Mouse (Mus musculus) liver, embryonic 13.5 days (tissue): ENCODE measurements around the gene Spib. TPM values are rescaled to one million over a fixed set of nuclear protein-coding genes. Genes with fewer than 3 reads are reported as not detected.

Experiments
- ATAC-seq: fragments of 200-750 bp; cut with Nextera tagmentation; 2 replicates; pipeline ENCODE4 v1.8.0; 2017; ENCODE audit warnings: low read depth, mild to moderate bottlenecking, moderate number of reproducible peaks, moderate library complexity
- DNase-seq: peaks from one replicate; pipeline ENCODE4 v3.0.0; 2022
- H3K27ac ChIP-seq: fragments of 300-500 bp; sonication (generic); 2 replicates; pipeline ENCODE4 v1.5.1; 2015; ENCODE audit warnings: moderate library complexity, mild to moderate bottlenecking, inconsistent platforms
- H3K27me3 ChIP-seq: fragments of 300-500 bp; sonication (generic); 2 replicates; pipeline ENCODE4 v1.6.1; 2015; ENCODE audit warnings: mild to moderate bottlenecking, inconsistent platforms
- H3K36me3 ChIP-seq: fragments of 300-500 bp; sonication (generic); 2 replicates; pipeline ENCODE4 v1.6.1; 2015; ENCODE audit warnings: mild to moderate bottlenecking, inconsistent platforms
- H3K4me1 ChIP-seq: fragments of 300-500 bp; sonication (generic); replicated peaks from 2 replicates; pipeline ENCODE4 v1.6.1; 2015; ENCODE audit warnings: inconsistent platforms
- H3K4me2 ChIP-seq: fragments of 300-500 bp; sonication (generic); 2 replicates; pipeline ENCODE4 v1.6.1; 2015; ENCODE audit warnings: inconsistent platforms, mild to moderate bottlenecking, moderate library complexity
- H3K4me3 ChIP-seq: fragments of 300-500 bp; sonication (generic); replicated peaks from 2 replicates; pipeline ENCODE4 v1.5.1; 2015; ENCODE audit warnings: mild to moderate bottlenecking, inconsistent platforms
- H3K9ac ChIP-seq: fragments of 300-500 bp; sonication (generic); 2 replicates; pipeline ENCODE4 v1.6.1; 2015; ENCODE audit warnings: mild to moderate bottlenecking, inconsistent platforms
- H3K9me3 ChIP-seq: fragments of 300-500 bp; sonication (generic); replicated peaks from 2 replicates; pipeline ENCODE4 v1.6.1; 2016; ENCODE audit warnings: inconsistent platforms
- WGBS: fragments of 180-500 bp; shearing (Covaris S2); methylation state at CpG from one replicate; pipeline ENCODE4 v1.1.7; 2015; ENCODE audit not compliant: insufficient replicate concordance; 5-methylcytosine and 5-hydroxymethylcytosine counted together
- polyA plus RNA-seq: library from polyadenylated mRNA; unstranded; fragments of >200 nt; fragmentation: Nextera tagmentation; extraction: Ambion mirVana; gene quantifications from 2 replicates; pipeline ENCODE4 v1.2.1, GENCODE M21; 2015

Spib gene
- 0.08 and 0.14 TPM in 2 replicates for polyA plus RNA-seq

DNA sequence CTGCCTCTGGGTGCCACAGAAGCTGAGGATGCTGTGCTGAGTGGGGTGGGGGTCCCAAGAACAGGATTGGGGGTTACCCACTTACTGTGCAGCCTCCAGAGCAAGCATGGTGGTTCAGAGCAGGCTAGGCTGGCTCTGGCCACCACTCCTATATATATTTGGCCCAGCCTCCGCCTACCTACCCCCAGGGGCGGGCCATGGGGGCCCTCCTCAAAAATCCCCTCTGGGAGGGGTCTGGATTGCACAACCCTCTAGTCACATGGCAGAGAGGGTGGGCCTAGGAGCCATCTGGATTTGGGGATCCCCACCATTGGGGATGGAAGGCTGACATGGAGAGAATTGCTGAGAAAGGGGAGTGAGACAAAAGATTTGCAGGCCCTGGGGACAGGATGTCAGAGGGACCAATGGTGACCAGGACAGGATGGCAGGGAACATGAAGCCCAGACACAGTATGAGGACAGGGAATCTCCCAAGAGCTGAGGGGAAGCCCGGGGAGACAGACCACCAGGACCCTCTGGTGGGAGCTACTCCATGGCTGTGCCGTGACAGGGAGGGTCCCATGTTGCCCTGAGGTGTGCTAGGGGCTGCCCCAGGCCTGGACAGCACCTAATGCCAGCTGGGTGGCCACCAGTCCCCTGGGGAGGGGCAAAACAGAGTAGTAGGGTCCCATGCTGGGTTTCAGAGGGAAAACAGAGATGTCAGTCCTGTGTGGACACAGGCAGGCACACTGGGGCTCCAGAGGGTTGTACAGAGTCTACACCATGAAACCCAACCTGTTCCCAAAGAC is at the start of gene Spib:
TSS of gene Spib (minus strand) at position 126 of the 787 bp plus-strand sequence.
- Histone ChIP-seq H3K4me1 (peaks cover 27% of the 10 kb centered on the region), H3K4me2 (no peak within 1 kb of the TSS), H3K36me3 (peaks cover 50% of the 10 kb centered on the region), H3K27me3 (peaks cover 11% of the 10 kb centered on the region), H3K4me3 (no peak within 1 kb of the TSS), H3K27ac (no peak within 1 kb of the TSS), H3K9me3 (no peaks in the 10 kb centered on the region), H3K9ac (no peak within 1 kb of the TSS)
- ATAC-seq (no peak), DNase-seq (no peak)
- 58% methylated on average over 4 of the region's 4 CpGs for WGBS

DNA sequence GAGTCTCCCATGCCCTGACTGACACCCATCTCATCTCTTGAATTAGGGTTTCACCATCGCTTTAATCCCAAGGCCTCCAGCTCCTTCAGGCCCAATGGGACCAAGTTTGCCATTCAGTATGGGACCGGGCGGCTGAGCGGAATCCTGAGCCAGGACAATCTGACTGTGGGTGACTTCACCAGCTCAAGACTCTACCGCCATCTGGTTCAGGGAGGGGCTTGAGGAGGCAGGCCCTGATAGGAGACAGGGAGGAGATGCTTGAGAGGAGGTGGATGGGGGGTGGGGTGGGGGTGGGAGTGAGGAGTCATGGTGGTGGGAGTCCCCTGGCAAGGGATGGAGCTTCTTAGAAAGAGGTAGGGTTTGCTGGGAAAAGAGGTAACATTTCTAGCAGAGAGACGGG is 49.8 kb upstream of the Spib start:
- no peaks in the 10 kb centered on the region for H3K36me3 ChIP-seq
- peaks cover 10% of the 10 kb centered on the region for H3K4me1 ChIP-seq
- H3K27me3 ChIP-seq, result peaks cover 52% of the 10 kb centered on the region
- H3K27ac ChIP-seq, result no peak overlapping the region
- H3K4me3 ChIP-seq, result no peak overlapping the region
- DNase-seq (no peak), ATAC-seq (no peak)
- WGBS, result 50% methylated on average over 6 of the region's 6 CpGs
- no peak overlapping the region for H3K4me2 ChIP-seq
- H3K9ac ChIP-seq, result no peak overlapping the region
- no peaks in the 10 kb centered on the region for H3K9me3 ChIP-seq

DNA sequence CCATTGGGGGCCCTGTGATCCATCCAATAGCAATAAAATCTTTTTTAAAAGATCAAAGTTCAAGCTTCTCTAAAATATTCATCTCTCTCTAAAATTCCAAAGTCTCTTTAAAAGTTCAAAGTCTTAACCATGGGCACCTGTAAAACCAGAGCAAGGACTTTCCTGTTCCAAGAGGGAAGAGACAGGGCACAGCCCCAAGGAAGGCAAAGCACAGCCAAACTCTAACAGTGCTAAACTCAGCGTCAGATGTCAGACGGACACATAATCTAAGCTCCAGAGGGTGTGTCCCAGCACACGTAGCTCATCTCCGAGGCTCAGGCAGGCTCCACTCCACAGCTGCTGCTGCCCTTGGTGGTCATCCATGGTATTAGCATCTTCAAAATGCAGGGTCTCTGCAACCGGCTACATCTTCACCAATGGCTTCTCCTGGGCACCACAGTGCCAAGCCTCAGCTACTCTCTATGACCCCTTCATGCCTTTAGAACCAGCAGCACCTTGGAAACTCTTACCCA is 44.5 kb upstream of the Spib start:
- ATAC-seq, result no peak
- Histone ChIP-seq H3K4me1 (no peaks in the 10 kb centered on the region), H3K36me3 (no peaks in the 10 kb centered on the region), H3K27ac (no peak overlapping the region), H3K9me3 (no peaks in the 10 kb centered on the region), H3K4me2 (no peak overlapping the region), H3K27me3 (peaks cover 9% of the 10 kb centered on the region), H3K4me3 (no peak overlapping the region), H3K9ac (no peak overlapping the region)
- no peak for DNase-seq
- 40% methylated on average over 5 of the region's 5 CpGs for WGBS

DNA sequence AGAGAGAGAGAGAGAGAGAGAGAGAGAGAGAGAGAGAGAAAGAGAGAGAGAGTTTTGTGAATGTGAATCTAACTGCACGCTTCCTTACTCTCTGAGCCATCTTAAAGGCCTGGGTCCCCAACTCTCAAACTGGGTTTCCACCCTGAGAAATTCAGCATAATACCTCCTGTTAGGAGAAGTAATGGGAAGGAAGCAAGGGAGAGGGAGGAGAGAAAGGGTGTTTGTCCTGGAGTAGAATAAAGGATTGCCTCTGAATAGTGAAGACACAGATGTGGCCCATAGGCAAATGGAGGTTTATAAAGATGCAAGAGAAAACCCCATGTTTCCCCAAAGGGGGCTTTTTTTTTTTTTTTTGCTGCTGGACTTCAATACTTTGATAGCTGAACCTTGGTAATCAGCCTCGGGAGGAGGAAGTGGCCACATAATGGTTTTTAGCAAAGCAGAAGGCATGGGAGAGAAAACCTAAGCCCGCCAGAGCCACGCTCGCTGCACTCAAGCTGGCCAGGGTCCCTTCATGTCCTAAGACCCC is 41.1 kb upstream of the Spib start:
- H3K9ac ChIP-seq, result no peak overlapping the region
- no peak overlapping the region for H3K4me2 ChIP-seq
- H3K36me3 ChIP-seq, result no peaks in the 10 kb centered on the region
- DNase-seq (no peak), ATAC-seq (no peak)
- no peaks in the 10 kb centered on the region for H3K9me3 ChIP-seq
- WGBS, result 53% methylated on average over 5 of the region's 5 CpGs
- H3K4me1 ChIP-seq, result no peaks in the 10 kb centered on the region
- H3K27me3 ChIP-seq, result peaks cover 5% of the 10 kb centered on the region; the same call in 1 of the 2 replicates
- no peak overlapping the region for H3K4me3 ChIP-seq
- H3K27ac ChIP-seq, result no peak overlapping the region

DNA sequence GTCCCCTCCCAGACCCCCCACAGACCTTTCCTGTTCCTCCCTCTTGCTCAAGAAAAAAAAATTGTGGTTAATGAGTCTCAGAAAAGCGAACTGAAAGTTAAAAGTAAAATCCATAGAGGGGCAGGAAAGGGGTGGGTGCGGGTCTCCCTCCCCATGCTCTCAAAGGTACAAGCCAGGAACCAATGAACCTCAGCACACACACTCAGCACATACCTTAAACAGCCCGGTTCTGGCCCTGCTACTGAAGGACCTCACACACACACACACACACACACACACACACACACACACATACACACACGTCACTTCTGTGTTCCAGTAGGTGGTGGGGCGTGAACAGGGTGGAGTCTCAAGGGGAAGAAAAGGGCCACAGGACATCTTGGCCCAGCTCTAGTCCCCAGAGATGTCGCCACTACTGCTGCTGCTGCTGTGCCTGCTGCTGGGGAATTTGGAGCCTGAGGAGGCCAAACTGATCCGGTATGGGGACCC is 40.4 kb upstream of the Spib start, which contains the start of gene Napsa:
TSS of gene Napsa (plus strand) at position 168 of the 489 bp plus-strand sequence.
- Histone ChIP-seq H3K9ac (no peak within 1 kb of the TSS), H3K36me3 (no peaks in the 10 kb centered on the region), H3K27ac (no peak within 1 kb of the TSS), H3K9me3 (no peaks in the 10 kb centered on the region), H3K4me2 (no peak within 1 kb of the TSS), H3K27me3 (peaks cover 5% of the 10 kb centered on the region; the same call in 1 of the 2 replicates), H3K4me3 (no peak within 1 kb of the TSS), H3K4me1 (no peaks in the 10 kb centered on the region)
- ATAC-seq (no peak), DNase-seq (no peak)
- WGBS, result 17% methylated on average over 7 of the region's 7 CpGs

DNA sequence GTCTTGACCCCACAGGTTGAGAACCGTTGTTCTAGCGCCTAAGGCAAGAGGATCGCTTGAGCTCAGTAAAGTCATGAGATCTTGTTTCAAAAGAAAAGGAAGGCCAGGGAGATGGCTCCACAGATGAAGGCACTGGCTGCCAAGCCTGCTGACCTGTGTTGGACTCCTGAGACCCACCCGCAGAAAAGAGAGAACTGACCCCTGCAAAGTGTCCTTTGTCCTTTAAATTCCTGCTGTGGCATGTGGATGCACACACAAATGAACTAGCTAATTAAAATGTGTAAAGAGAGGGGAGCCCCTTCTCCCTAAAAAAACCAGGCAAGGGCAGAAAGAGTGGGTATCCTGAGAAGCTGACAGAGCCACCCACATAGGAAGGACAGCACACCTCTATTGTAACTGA is 39.9 kb upstream of the Spib start:
- H3K4me2 ChIP-seq, result no peak overlapping the region
- H3K4me1 ChIP-seq, result no peaks in the 10 kb centered on the region
- 70% methylated on average over 4 of the region's 4 CpGs for WGBS
- H3K27ac ChIP-seq, result no peak overlapping the region
- H3K27me3 ChIP-seq, result peaks cover 5% of the 10 kb centered on the region; the same call in 1 of the 2 replicates
- no peak for ATAC-seq
- no peak overlapping the region for H3K9ac ChIP-seq
- no peak overlapping the region for H3K4me3 ChIP-seq
- no peak for DNase-seq
- H3K9me3 ChIP-seq, result no peaks in the 10 kb centered on the region
- no peaks in the 10 kb centered on the region for H3K36me3 ChIP-seq

DNA sequence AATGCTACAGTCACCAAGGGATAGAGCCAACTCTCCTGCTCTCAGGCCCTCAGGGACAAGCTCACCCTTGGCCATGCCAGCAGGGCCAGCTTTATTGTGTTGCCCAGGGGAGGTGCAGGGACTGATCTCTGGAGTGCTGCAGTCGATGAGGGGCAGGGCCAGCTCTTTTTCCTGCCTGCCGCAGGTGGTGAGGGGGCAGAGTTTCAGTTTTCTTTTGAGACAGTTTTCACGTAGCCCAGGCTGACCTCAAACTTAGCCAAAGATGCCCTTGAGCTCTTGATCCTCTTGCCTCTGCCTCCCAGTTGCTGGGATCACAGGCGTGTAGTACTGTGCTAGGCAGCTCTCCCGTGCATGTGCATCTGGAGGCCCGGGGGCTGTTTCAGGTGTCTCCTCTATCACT is 39.1 kb upstream of the Spib start:
- H3K9ac ChIP-seq, result no peak overlapping the region
- ATAC-seq (no peak), DNase-seq (no peak)
- H3K4me3 ChIP-seq, result no peak overlapping the region
- no peaks in the 10 kb centered on the region for H3K4me1 ChIP-seq
- 60% methylated on average over 6 of the region's 6 CpGs for WGBS
- H3K36me3 ChIP-seq, result no peaks in the 10 kb centered on the region
- peaks cover 7% of the 10 kb centered on the region; the same call in 1 of the 2 replicates for H3K27me3 ChIP-seq
- no peak overlapping the region for H3K4me2 ChIP-seq
- H3K9me3 ChIP-seq, result no peaks in the 10 kb centered on the region
- no peak overlapping the region for H3K27ac ChIP-seq

DNA sequence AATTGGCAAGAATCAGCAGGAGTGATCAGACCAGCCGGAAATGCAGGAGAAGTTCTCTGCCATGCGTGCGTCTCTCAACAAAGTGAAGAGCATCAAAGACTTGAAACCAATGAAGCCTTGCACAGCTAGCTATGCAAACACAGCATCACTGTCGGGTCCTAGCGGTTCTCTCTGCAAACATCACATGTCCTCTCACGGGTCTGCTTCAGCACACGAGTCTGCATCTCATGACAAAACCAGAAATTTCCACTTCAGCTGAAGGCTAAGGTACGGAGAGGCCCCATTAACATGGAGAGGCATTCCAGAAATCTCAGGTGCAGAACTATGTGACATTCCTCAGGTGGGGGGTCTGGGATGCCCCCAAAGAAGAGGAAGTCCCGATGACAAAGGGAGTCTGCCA is 36.9 kb upstream of the Spib start:
- no peaks in the 10 kb centered on the region for H3K9me3 ChIP-seq
- no peak overlapping the region for H3K4me2 ChIP-seq
- 52% methylated on average over 9 of the region's 9 CpGs for WGBS
- peaks cover 10% of the 10 kb centered on the region; the same call in 1 of the 2 replicates for H3K27me3 ChIP-seq
- no peak overlapping the region for H3K9ac ChIP-seq
- no peak overlapping the region for H3K4me3 ChIP-seq
- no peaks in the 10 kb centered on the region for H3K4me1 ChIP-seq
- no peak overlapping the region for H3K27ac ChIP-seq
- H3K36me3 ChIP-seq, result no peaks in the 10 kb centered on the region
- DNase-seq (no peak), ATAC-seq (no peak)

DNA sequence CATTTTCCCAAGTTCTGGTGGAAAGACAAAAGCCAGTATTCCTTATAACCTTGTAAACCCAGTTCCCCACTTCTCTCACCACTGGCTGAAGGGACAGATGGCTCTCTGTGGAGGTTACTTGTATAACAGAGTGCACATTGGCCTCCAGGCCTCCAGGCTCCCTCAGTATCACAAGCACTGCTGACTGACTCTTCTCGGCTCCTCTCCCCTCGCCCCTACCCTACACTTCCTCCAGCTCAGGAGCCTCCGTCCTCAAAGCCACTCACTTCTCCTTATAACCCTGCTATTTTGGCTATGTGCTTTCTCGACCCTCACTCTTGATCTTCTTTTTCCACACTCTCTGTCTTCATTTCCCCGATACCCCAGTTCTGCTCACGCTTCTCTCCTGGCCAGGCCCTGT is 33.5 kb upstream of the Spib start:
- Histone ChIP-seq H3K9ac (no peak overlapping the region), H3K9me3 (no peaks in the 10 kb centered on the region), H3K27ac (no peak overlapping the region), H3K4me1 (no peaks in the 10 kb centered on the region), H3K27me3 (peaks cover 10% of the 10 kb centered on the region; the same call in 1 of the 2 replicates), H3K4me3 (no peak overlapping the region), H3K4me2 (no peak overlapping the region), H3K36me3 (no peaks in the 10 kb centered on the region)
- no peak for ATAC-seq
- 42% methylated on average over 6 of the region's 6 CpGs for WGBS
- DNase-seq, result no peak

DNA sequence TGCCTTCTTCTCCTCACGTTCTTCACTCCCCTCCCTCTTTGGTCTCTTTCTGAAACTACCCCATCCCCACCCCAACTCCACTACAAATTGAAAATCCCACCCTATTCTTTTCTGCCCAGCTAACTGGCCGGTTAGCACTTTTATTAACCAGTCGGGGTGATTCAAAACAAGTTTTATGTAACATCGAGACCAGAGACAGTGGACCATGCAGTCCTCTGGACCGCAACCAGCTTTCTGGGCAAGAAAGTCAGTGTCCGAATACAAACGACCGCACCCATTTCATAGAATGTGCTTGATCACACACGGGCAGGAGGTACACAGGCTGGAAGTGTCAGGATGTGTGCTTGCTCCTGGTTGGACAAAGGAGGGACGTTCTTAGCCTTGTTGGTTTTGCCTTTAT is 32.6 kb upstream of the Spib start:
- Histone ChIP-seq H3K27me3 (peaks cover 10% of the 10 kb centered on the region; the same call in 1 of the 2 replicates), H3K36me3 (no peaks in the 10 kb centered on the region), H3K4me2 (no peak overlapping the region), H3K9ac (no peak overlapping the region), H3K9me3 (no peaks in the 10 kb centered on the region), H3K27ac (no peak overlapping the region), H3K4me1 (no peaks in the 10 kb centered on the region), H3K4me3 (no peak overlapping the region)
- ATAC-seq, result no peak
- 71% methylated on average over 10 of the region's 10 CpGs for WGBS
- DNase-seq, result no peak

DNA sequence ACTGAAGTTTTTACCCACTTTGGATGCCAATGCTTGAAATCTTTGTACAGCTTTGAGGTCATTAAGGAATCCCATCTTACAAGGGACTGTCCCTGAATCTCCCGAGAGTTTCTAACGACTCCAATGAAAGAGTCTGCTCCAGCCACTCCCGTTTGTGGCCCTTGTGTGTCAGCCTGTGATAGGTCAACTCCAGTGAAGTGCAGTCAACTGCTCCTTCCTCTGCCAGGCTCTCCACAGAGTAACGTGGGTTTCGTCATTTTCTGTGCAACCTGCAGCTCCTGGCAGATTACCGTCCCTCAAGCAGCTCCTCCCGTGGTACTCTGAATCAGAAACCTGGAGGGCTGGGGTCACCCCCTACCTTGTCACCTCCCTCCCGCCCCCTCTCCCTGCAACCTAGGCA is 31.4 kb upstream of the Spib start:
- Histone ChIP-seq H3K36me3 (no peaks in the 10 kb centered on the region), H3K27me3 (0 out of 2 replicates have a peak, but pooled peaks cover 5% of the 10 kb centered on the region), H3K4me1 (no peaks in the 10 kb centered on the region), H3K4me3 (no peak overlapping the region), H3K9ac (no peak overlapping the region), H3K9me3 (no peaks in the 10 kb centered on the region), H3K4me2 (no peak overlapping the region), H3K27ac (no peak overlapping the region)
- whole genome bisulfite sequencing, result 33% methylated on average over 8 of the region's 8 CpGs
- no peak for ATAC-seq
- no peak for DNase-seq
